Mouse (Mus musculus): ENCODE data around the gene Lrrc75b. TPM values are rescaled to one million over a fixed set of nuclear protein-coding genes. Genes with fewer than 3 reads are reported as not detected.

Lrrc75b gene
- total and polyA plus RNA-seq, 3 experiments, result not detected

- H3K4me3 ChIP-seq (ENCODE audit: control insufficient read depth in 1 of 2, insufficient read depth in 1 of 2, low read depth in 2 of 2, low read length in 2 of 2), result no peak overlapping the region
- H3K9ac ChIP-seq (ENCODE audit: control insufficient read depth, low read depth, low read length, poor library complexity, severe bottlenecking), result no peak overlapping the region
- no peak for TF ChIP-seq MYC (IDR thresholded peaks at IDR 0.05; ENCODE audit: low read depth, low read length)
- TF ChIP-seq BHLHE40 (IDR thresholded peaks at IDR 0.05; ENCODE audit: borderline replicate concordance, low read depth, low read length), result no peak
- no peak for TF ChIP-seq CTCF (IDR thresholded peaks at IDR 0.05 in 2 of 3, conservative IDR thresholded peaks at IDR 0.05 in 1 of 3; ENCODE audit: control insufficient read depth in 1 of 3, insufficient read depth in 1 of 3, low read depth in 2 of 3, low read length in 3 of 3, poor library complexity in 1 of 3, severe bottlenecking in 1 of 3)
- no peak for TF ChIP-seq GABPA (IDR thresholded peaks at IDR 0.05; ENCODE audit: low read depth, low read length)
- TF ChIP-seq ETS1 (IDR thresholded peaks at IDR 0.05; ENCODE audit: low read depth, low read length), result no peak
- TF ChIP-seq MXI1 (IDR thresholded peaks at IDR 0.05; ENCODE audit: low read depth, low read length), result no peak
- TF ChIP-seq USF1 (IDR thresholded peaks at IDR 0.05; ENCODE audit: low read depth, low read length), result no peak
- TF ChIP-seq CHD1 (IDR thresholded peaks at IDR 0.05; ENCODE audit: low read depth, low read length), result no peak
- no peak for TF ChIP-seq MYB (IDR thresholded peaks at IDR 0.05; ENCODE audit: low read depth, low read length)
- TF ChIP-seq SIN3A (IDR thresholded peaks at IDR 0.05; ENCODE audit: low read length), result no peak
- no peak overlapping the region for H3K27ac ChIP-seq (ENCODE audit: control insufficient read depth, low read depth, low read length)
- H3K27me3 ChIP-seq (ENCODE audit: control insufficient read depth in 1 of 2, insufficient read depth in 2 of 2, low read length in 2 of 2), result no peaks in the 10 kb centered on the region
- peaks cover 9 to 35% of the 10 kb centered on the region in 2 experiments for H3K4me1 ChIP-seq (ENCODE audit: control insufficient read depth in 1 of 2, insufficient read depth in 2 of 2, low read length in 2 of 2)
- peaks cover 0 to 17% of the 10 kb centered on the region in 2 experiments; a peak in 2 of 4 replicates for H3K36me3 ChIP-seq (ENCODE audit: control insufficient read depth in 1 of 2, insufficient read depth in 2 of 2, low read length in 2 of 2)
- no peak for DNase-seq (ENCODE audit: low read depth, low spot score)
- no peaks in the 10 kb centered on the region for H3K9me3 ChIP-seq (replicated peaks; ENCODE audit: insufficient read depth, low read length)
- no peaks in the 10 kb centered on the region for H3K79me2 ChIP-seq (ENCODE audit: control insufficient read depth, insufficient read depth, low read length, poor library complexity)
Measured at GRCm38 (mm10) chr10:75562596-75562995, 2.5 kb upstream of the Lrrc75b start.

- H3K4me1 ChIP-seq (ENCODE audit: control insufficient read depth in 1 of 2, insufficient read depth in 2 of 2, low read length in 2 of 2), result peaks cover 9 to 32% of the 10 kb centered on the region in 2 experiments
Measured at GRCm38 (mm10) chr10:75561071-75561654, 1.0 kb upstream of the Lrrc75b start, which contains the start of gene Ggt1. Gene Ggt1, plus strand, starts transcription at chr10:75561604.

More at GRCm38 (mm10) chr10:75561071-75561654, 1.0 kb upstream of the Lrrc75b start, which contains the start of gene Ggt1:
- no peak within 1 kb of the TSS for H3K4me3 ChIP-seq (ENCODE audit: control insufficient read depth in 1 of 2, insufficient read depth in 1 of 2, low read depth in 2 of 2, low read length in 2 of 2)
- no peaks in the 10 kb centered on the region for H3K27me3 ChIP-seq (ENCODE audit: control insufficient read depth in 1 of 2, insufficient read depth in 2 of 2, low read length in 2 of 2)
- peaks cover 0 to 17% of the 10 kb centered on the region in 2 experiments; a peak in 2 of 4 replicates for H3K36me3 ChIP-seq (ENCODE audit: control insufficient read depth in 1 of 2, insufficient read depth in 2 of 2, low read length in 2 of 2)
- no peaks in the 10 kb centered on the region for H3K9me3 ChIP-seq (replicated peaks; ENCODE audit: insufficient read depth, low read length)
- no peak for DNase-seq (ENCODE audit: low read depth, low spot score)
- H3K79me2 ChIP-seq (ENCODE audit: control insufficient read depth, insufficient read depth, low read length, poor library complexity), result no peaks in the 10 kb centered on the region
- TF ChIP-seq TAL1 (IDR thresholded peaks at IDR 0.05; ENCODE audit: low read length) (no peak), MYC (IDR thresholded peaks at IDR 0.05; ENCODE audit: low read depth, low read length) (no peak), GATA1 (IDR thresholded peaks at IDR 0.05; ENCODE audit: low read depth, low read length) (no peak), ELF1 (IDR thresholded peaks at IDR 0.05; ENCODE audit: low read depth, low read length) (no peak), EP300 (IDR thresholded peaks at IDR 0.05; ENCODE audit: low read depth in 1 of 2, low read length in 2 of 2) (no peak), NRF1 (IDR thresholded peaks at IDR 0.05; ENCODE audit: insufficient read depth, low read depth, low read length, poor library complexity, severe bottlenecking) (no peak), POLR2A (IDR thresholded peaks at IDR 0.05; ENCODE audit: control insufficient read depth in 1 of 2, insufficient read depth in 1 of 2, low read depth in 1 of 2, low read length in 2 of 2, poor library complexity in 1 of 2) (no peak), SMC3 (IDR thresholded peaks at IDR 0.05; ENCODE audit: low read depth, low read length) (no peak), CTCF (IDR thresholded peaks at IDR 0.05 in 2 of 3, conservative IDR thresholded peaks at IDR 0.05 in 1 of 3; ENCODE audit: control insufficient read depth in 1 of 3, insufficient read depth in 1 of 3, low read depth in 2 of 3, low read length in 3 of 3, poor library complexity in 1 of 3, severe bottlenecking in 1 of 3) (no peak), MXI1 (IDR thresholded peaks at IDR 0.05; ENCODE audit: low read depth, low read length) (no peak), BHLHE40 (IDR thresholded peaks at IDR 0.05; ENCODE audit: borderline replicate concordance, low read depth, low read length) (no peak), MEF2A (IDR thresholded peaks at IDR 0.05; ENCODE audit: extremely low read depth, insufficient replicate concordance, low read depth, low read length, poor library complexity, severe bottlenecking) (no peak), RAD21 (IDR thresholded peaks at IDR 0.05; ENCODE audit: low read depth, low read length) (no peak), GABPA (IDR thresholded peaks at IDR 0.05; ENCODE audit: low read depth, low read length) (no peak), MAX (IDR thresholded peaks at IDR 0.05; ENCODE audit: low read length) (no peak), RCOR1 (IDR thresholded peaks at IDR 0.05; ENCODE audit: low read depth, low read length) (no peak), E2F4 (IDR thresholded peaks at IDR 0.05; ENCODE audit: borderline replicate concordance, low read depth, low read length) (no peak), KAT2A (conservative IDR thresholded peaks at IDR 0.05; ENCODE audit: low read depth, low read length) (no peak)
- H3K27ac ChIP-seq (ENCODE audit: control insufficient read depth, low read depth, low read length), result no peak within 1 kb of the TSS
- H3K9ac ChIP-seq (ENCODE audit: control insufficient read depth, low read depth, low read length, poor library complexity, severe bottlenecking), result no peak within 1 kb of the TSS
